Mouse (Mus musculus): ENCODE data around the gene Ap4e1.

- TF ChIP-seq POLR2A (IDR thresholded peaks at IDR 0.05; ENCODE audit: insufficient read depth, low read length): peak; percentile 63
- TF ChIP-seq CTCF (IDR thresholded peaks at IDR 0.05; ENCODE audit: low read depth, low read length): no peak
Observed at GRCm38 (mm10) chr2:127070435-127070841, 61.9 kb downstream of the Ap4e1 start, which contains the start of gene Blvra.

Measured in ES-Bruce4 (cell line).